Mouse (Mus musculus): ENCODE measurements around the gene Actb. TPM values are rescaled to one million over a fixed set of nuclear protein-coding genes. Genes with fewer than 3 reads are reported as not detected.
"Not testable (repeated sequence)": the region's sequence is repeated elsewhere in the genome, so short reads cannot be mapped to it uniquely, and the experiment has no call there.

Gene Actb
- total RNA-seq, 1 experiment from 2014 or later = 4,323 TPM

- no peak for ATAC-seq (replicated peaks in 1 of 2; ENCODE audit: insufficient read depth in 1 of 2, low FRiP score in 2 of 2, low TSS enrichment in 1 of 2, low read depth in 1 of 2, poor library complexity in 2 of 2, severe bottlenecking in 2 of 2)
Observed at GRCm38 (mm10) chr5:142891396-142891795, 15.2 kb downstream of the Actb start.

- not testable (repeated sequence) for ATAC-seq (replicated peaks in 1 of 2; ENCODE audit: insufficient read depth in 1 of 2, low FRiP score in 2 of 2, low TSS enrichment in 1 of 2, low read depth in 1 of 2, poor library complexity in 2 of 2, severe bottlenecking in 2 of 2)
Observed at GRCm38 (mm10) chr5:142887533-142887932, 19.0 kb downstream of the Actb start.

GRCm38 (mm10) chr5:142886761-142887160 lies 19.8 kb downstream of the Actb start:
- no peak for ATAC-seq (replicated peaks in 1 of 2; ENCODE audit: insufficient read depth in 1 of 2, low FRiP score in 2 of 2, low TSS enrichment in 1 of 2, low read depth in 1 of 2, poor library complexity in 2 of 2, severe bottlenecking in 2 of 2)

- no peak for ATAC-seq (replicated peaks in 1 of 2; ENCODE audit: insufficient read depth in 1 of 2, low FRiP score in 2 of 2, low TSS enrichment in 1 of 2, low read depth in 1 of 2, poor library complexity in 2 of 2, severe bottlenecking in 2 of 2)
Observed at GRCm38 (mm10) chr5:142886181-142886580, 20.4 kb downstream of the Actb start.

- ATAC-seq (replicated peaks in 1 of 2; ENCODE audit: insufficient read depth in 1 of 2, low FRiP score in 2 of 2, low TSS enrichment in 1 of 2, low read depth in 1 of 2, poor library complexity in 2 of 2, severe bottlenecking in 2 of 2) = no peak
Observed at GRCm38 (mm10) chr5:142882471-142882870, 24.1 kb downstream of the Actb start.

- ATAC-seq (replicated peaks in 1 of 2; ENCODE audit: insufficient read depth in 1 of 2, low FRiP score in 2 of 2, low TSS enrichment in 1 of 2, low read depth in 1 of 2, poor library complexity in 2 of 2, severe bottlenecking in 2 of 2) = no peak
Observed at GRCm38 (mm10) chr5:142881936-142882335, 24.6 kb downstream of the Actb start.

GRCm38 (mm10) chr5:142880806-142881516 lies 25.6 kb downstream of the Actb start:
- ATAC-seq (replicated peaks in 1 of 2; ENCODE audit: insufficient read depth in 1 of 2, low FRiP score in 2 of 2, low TSS enrichment in 1 of 2, low read depth in 1 of 2, poor library complexity in 2 of 2, severe bottlenecking in 2 of 2) = peak; percentile 57 to 74

- no peak for ATAC-seq (replicated peaks in 1 of 2; ENCODE audit: insufficient read depth in 1 of 2, low FRiP score in 2 of 2, low TSS enrichment in 1 of 2, low read depth in 1 of 2, poor library complexity in 2 of 2, severe bottlenecking in 2 of 2)
Observed at GRCm38 (mm10) chr5:142880246-142880645, 26.3 kb downstream of the Actb start.

GRCm38 (mm10) chr5:142879318-142880175 lies 27.0 kb downstream of the Actb start:
- peak; percentile 47 to 54; a peak in 2 of 4 replicates for ATAC-seq (replicated peaks in 1 of 2; ENCODE audit: insufficient read depth in 1 of 2, low FRiP score in 2 of 2, low TSS enrichment in 1 of 2, low read depth in 1 of 2, poor library complexity in 2 of 2, severe bottlenecking in 2 of 2)

- ATAC-seq (replicated peaks in 1 of 2; ENCODE audit: insufficient read depth in 1 of 2, low FRiP score in 2 of 2, low TSS enrichment in 1 of 2, low read depth in 1 of 2, poor library complexity in 2 of 2, severe bottlenecking in 2 of 2) = no peak
Observed at GRCm38 (mm10) chr5:142878570-142878969, 28.0 kb downstream of the Actb start.

GRCm38 (mm10) chr5:142877337-142878280 lies 28.9 kb downstream of the Actb start:
- peak; percentile 33 to 49; a peak in 2 of 4 replicates for ATAC-seq (replicated peaks in 1 of 2; ENCODE audit: insufficient read depth in 1 of 2, low FRiP score in 2 of 2, low TSS enrichment in 1 of 2, low read depth in 1 of 2, poor library complexity in 2 of 2, severe bottlenecking in 2 of 2)

- ATAC-seq (replicated peaks in 1 of 2; ENCODE audit: insufficient read depth in 1 of 2, low FRiP score in 2 of 2, low TSS enrichment in 1 of 2, low read depth in 1 of 2, poor library complexity in 2 of 2, severe bottlenecking in 2 of 2) = no peak
Observed at GRCm38 (mm10) chr5:142876896-142877295, 29.7 kb downstream of the Actb start.

GRCm38 (mm10) chr5:142875513-142875905 lies 31.0 kb downstream of the Actb start:
- no peak for ATAC-seq (replicated peaks in 1 of 2; ENCODE audit: insufficient read depth in 1 of 2, low FRiP score in 2 of 2, low TSS enrichment in 1 of 2, low read depth in 1 of 2, poor library complexity in 2 of 2, severe bottlenecking in 2 of 2)

GRCm38 (mm10) chr5:142874791-142875512 lies 31.6 kb downstream of the Actb start:
- no peak for ATAC-seq (replicated peaks in 1 of 2; ENCODE audit: insufficient read depth in 1 of 2, low FRiP score in 2 of 2, low TSS enrichment in 1 of 2, low read depth in 1 of 2, poor library complexity in 2 of 2, severe bottlenecking in 2 of 2)

GRCm38 (mm10) chr5:142873718-142874117 lies 32.8 kb downstream of the Actb start:
- ATAC-seq (replicated peaks in 1 of 2; ENCODE audit: insufficient read depth in 1 of 2, low FRiP score in 2 of 2, low TSS enrichment in 1 of 2, low read depth in 1 of 2, poor library complexity in 2 of 2, severe bottlenecking in 2 of 2) = no peak

- ATAC-seq (replicated peaks in 1 of 2; ENCODE audit: insufficient read depth in 1 of 2, low FRiP score in 2 of 2, low TSS enrichment in 1 of 2, low read depth in 1 of 2, poor library complexity in 2 of 2, severe bottlenecking in 2 of 2) = no peak
Observed at GRCm38 (mm10) chr5:142871765-142872164, 34.8 kb downstream of the Actb start.

- no peak for ATAC-seq (replicated peaks in 1 of 2; ENCODE audit: insufficient read depth in 1 of 2, low FRiP score in 2 of 2, low TSS enrichment in 1 of 2, low read depth in 1 of 2, poor library complexity in 2 of 2, severe bottlenecking in 2 of 2)
Observed at GRCm38 (mm10) chr5:142869463-142869862, 37.1 kb downstream of the Actb start.
